Mouse (Mus musculus): ENCODE measurements around the gene Mycbp. TPM values are rescaled to one million over a fixed set of nuclear protein-coding genes. Genes with fewer than 3 reads are reported as not detected.
"Not testable (repeated sequence)": the region's sequence is repeated elsewhere in the genome, so short reads cannot be mapped to it uniquely, and the experiment has no call there.

Gene Mycbp
- polyA plus RNA-seq, 1 experiment from 2014 or later, result 64.5 TPM

- WGBS, result 1% methylated on average over 45 of the region's 49 CpGs
Observed at GRCm38 (mm10) chr4:123916748-123917547, 12.3 kb downstream of the Mycbp start, which contains the start of gene Rragc. TSS of gene Rragc (plus strand) at chr4:123917446.

GRCm38 (mm10) chr4:123917548-123918140 lies 13.0 kb downstream of the Mycbp start, which contains the start of gene 4930535I16Rik:
TSS of gene 4930535I16Rik (minus strand) at chr4:123918022.
- peaks cover 41% of the 10 kb centered on the region for H3K36me3 ChIP-seq
- H3K27me3 ChIP-seq (ENCODE audit: low read depth, poor library complexity, severe bottlenecking), result no peaks in the 10 kb centered on the region
- peaks cover 31% of the 10 kb centered on the region for H3K4me1 ChIP-seq
- H3K27ac ChIP-seq (replicated peaks), result peak within 1 kb of the TSS; percentile 96
- peak within 1 kb of the TSS; percentile 74 for H3K4me3 ChIP-seq
- WGBS, result under 1% methylated on average over 63 of the region's 63 CpGs
- no peaks in the 10 kb centered on the region for H3K9me3 ChIP-seq (replicated peaks)
- peak; percentile 46 for DNase-seq (ENCODE audit: low spot score)

More at GRCm38 (mm10) chr4:123916748-123917547, 12.3 kb downstream of the Mycbp start, which contains the start of gene Rragc:
- peak within 1 kb of the TSS; percentile 96 for H3K27ac ChIP-seq (replicated peaks)
- no peaks in the 10 kb centered on the region for H3K9me3 ChIP-seq (replicated peaks)
- H3K36me3 ChIP-seq, result peaks cover 41% of the 10 kb centered on the region
- peak; percentile 99 for DNase-seq (ENCODE audit: low spot score)
- H3K4me3 ChIP-seq, result peak within 1 kb of the TSS; percentile 74
- H3K4me1 ChIP-seq, result peaks cover 31% of the 10 kb centered on the region
- H3K27me3 ChIP-seq (ENCODE audit: low read depth, poor library complexity, severe bottlenecking), result no peaks in the 10 kb centered on the region

- peaks cover 31% of the 10 kb centered on the region for H3K4me1 ChIP-seq
- DNase-seq (ENCODE audit: low spot score), result no peak
- peak overlapping the region; percentile 74 for H3K4me3 ChIP-seq
- no peak overlapping the region for H3K27ac ChIP-seq (replicated peaks)
- no peaks in the 10 kb centered on the region for H3K9me3 ChIP-seq (replicated peaks)
- H3K36me3 ChIP-seq, result peaks cover 43% of the 10 kb centered on the region
- WGBS, result 67% methylated on average over 2 of the region's 2 CpGs
- H3K27me3 ChIP-seq (ENCODE audit: low read depth, poor library complexity, severe bottlenecking), result no peaks in the 10 kb centered on the region
Observed at GRCm38 (mm10) chr4:123918851-123919250, 14.2 kb downstream of the Mycbp start.

DNA sequence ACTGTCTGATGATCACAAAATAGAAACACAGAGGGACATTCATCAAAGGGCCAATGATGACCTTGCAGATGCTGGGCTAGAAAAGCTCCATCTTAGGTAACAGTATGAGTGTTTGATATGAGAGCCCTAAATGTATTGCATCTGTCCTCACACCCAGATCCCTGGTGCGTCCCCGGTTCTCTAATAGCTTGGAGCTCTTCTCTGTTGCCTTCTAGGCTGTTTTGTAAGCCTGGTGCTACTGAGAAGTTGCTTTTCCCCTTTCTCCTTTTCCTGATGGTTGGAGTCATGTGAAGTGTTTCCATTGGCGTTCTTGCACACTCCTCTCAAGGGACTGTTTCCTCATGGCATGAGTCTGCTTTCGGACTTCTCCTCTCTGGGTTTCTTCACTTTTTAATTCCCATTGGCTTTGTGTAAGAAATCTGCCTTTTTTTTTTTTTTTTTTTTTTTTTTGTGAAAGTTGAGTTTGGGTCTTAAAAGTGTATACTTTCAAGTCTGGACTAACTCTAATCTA lies 16.5 kb downstream of the Mycbp start:
- no peak for DNase-seq (ENCODE audit: low spot score)
- Histone ChIP-seq H3K36me3 (peaks cover 63% of the 10 kb centered on the region), H3K9me3 (replicated peaks) (no peaks in the 10 kb centered on the region), H3K27ac (replicated peaks) (no peak overlapping the region), H3K4me1 (peaks cover 24% of the 10 kb centered on the region), H3K27me3 (ENCODE audit: low read depth, poor library complexity, severe bottlenecking) (no peaks in the 10 kb centered on the region), H3K4me3 (no peak overlapping the region)
- WGBS, result 95% methylated on average over 4 of the region's 4 CpGs

- H3K4me3 ChIP-seq, result no peak overlapping the region
- H3K9me3 ChIP-seq (replicated peaks), result no peaks in the 10 kb centered on the region
- H3K27me3 ChIP-seq (ENCODE audit: low read depth, poor library complexity, severe bottlenecking), result no peaks in the 10 kb centered on the region
- H3K36me3 ChIP-seq, result peaks cover 100% of the 10 kb centered on the region
- DNase-seq (ENCODE audit: low spot score), result no peak
- H3K27ac ChIP-seq (replicated peaks), result no peak overlapping the region
- H3K4me1 ChIP-seq, result no peaks in the 10 kb centered on the region
Observed at GRCm38 (mm10) chr4:123927961-123928360, 23.3 kb downstream of the Mycbp start.

- 95% methylated on average over 4 of the region's 4 CpGs for WGBS
- H3K36me3 ChIP-seq, result peaks cover 98% of the 10 kb centered on the region
Observed at GRCm38 (mm10) chr4:123929994-123930393, 25.4 kb downstream of the Mycbp start.

GRCm38 (mm10) chr4:123934306-123934705 lies 29.7 kb downstream of the Mycbp start:
- WGBS, result 94% methylated on average over 4 of the region's 4 CpGs
- Histone ChIP-seq H3K4me3 (no peak overlapping the region), H3K27ac (replicated peaks) (no peak overlapping the region), H3K27me3 (ENCODE audit: low read depth, poor library complexity, severe bottlenecking) (no peaks in the 10 kb centered on the region), H3K9me3 (replicated peaks) (no peaks in the 10 kb centered on the region), H3K4me1 (no peaks in the 10 kb centered on the region), H3K36me3 (peaks cover 78% of the 10 kb centered on the region)
- DNase-seq (ENCODE audit: low spot score), result no peak

More at GRCm38 (mm10) chr4:123929994-123930393, 25.4 kb downstream of the Mycbp start:
- DNase-seq (ENCODE audit: low spot score), result no peak
- Histone ChIP-seq H3K4me3 (no peak overlapping the region), H3K4me1 (no peaks in the 10 kb centered on the region), H3K9me3 (replicated peaks) (no peaks in the 10 kb centered on the region), H3K27me3 (ENCODE audit: low read depth, poor library complexity, severe bottlenecking) (no peaks in the 10 kb centered on the region), H3K27ac (replicated peaks) (no peak overlapping the region)

GRCm38 (mm10) chr4:123936059-123936458 lies 31.4 kb downstream of the Mycbp start:
- Histone ChIP-seq H3K9me3 (replicated peaks) (no peaks in the 10 kb centered on the region), H3K27ac (replicated peaks) (no peak overlapping the region), H3K27me3 (ENCODE audit: low read depth, poor library complexity, severe bottlenecking) (no peaks in the 10 kb centered on the region), H3K4me1 (no peaks in the 10 kb centered on the region), H3K4me3 (no peak overlapping the region), H3K36me3 (peaks cover 61% of the 10 kb centered on the region)
- no peak for DNase-seq (ENCODE audit: low spot score)
- 92% methylated on average over 7 of the region's 7 CpGs for WGBS

DNA sequence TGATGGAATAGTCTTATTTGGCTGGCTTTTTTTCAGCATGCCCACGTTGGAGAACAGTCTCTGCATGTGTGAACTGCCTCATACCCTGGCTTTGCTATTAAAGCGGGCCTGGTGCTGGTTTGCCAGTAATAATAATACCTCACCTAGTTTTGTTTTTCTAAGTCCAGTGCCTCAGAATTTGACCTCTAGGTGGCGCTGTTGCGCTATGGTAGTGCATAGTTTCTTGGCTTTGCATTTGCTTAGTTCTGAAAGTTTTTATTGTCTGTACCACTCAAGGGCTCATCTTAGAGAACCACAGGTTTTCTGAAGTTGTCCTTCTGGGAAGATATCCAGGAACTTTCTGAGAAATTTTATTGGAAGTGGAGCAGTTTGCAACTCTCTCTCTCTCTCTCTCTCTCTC lies 35.2 kb downstream of the Mycbp start:
- no peaks in the 10 kb centered on the region for H3K4me1 ChIP-seq
- H3K9me3 ChIP-seq (replicated peaks), result no peaks in the 10 kb centered on the region
- no peak overlapping the region for H3K27ac ChIP-seq (replicated peaks)
- peaks cover 25% of the 10 kb centered on the region for H3K36me3 ChIP-seq
- H3K27me3 ChIP-seq (ENCODE audit: low read depth, poor library complexity, severe bottlenecking), result no peaks in the 10 kb centered on the region
- whole genome bisulfite sequencing, result 11% methylated on average over 4 of the region's 4 CpGs
- peak; percentile 79 for DNase-seq (ENCODE audit: low spot score)
- H3K4me3 ChIP-seq, result no peak overlapping the region

GRCm38 (mm10) chr4:123940878-123941277 lies 36.2 kb downstream of the Mycbp start:
- WGBS, result 84% methylated on average over 7 of the region's 7 CpGs
- peaks cover 15% of the 10 kb centered on the region for H3K36me3 ChIP-seq
- H3K4me1 ChIP-seq; H3K9me3 ChIP-seq (replicated peaks); DNase-seq (ENCODE audit: low spot score); H3K4me3 ChIP-seq; H3K27me3 ChIP-seq (ENCODE audit: low read depth, poor library complexity, severe bottlenecking); H3K27ac ChIP-seq (replicated peaks): not testable (repeated sequence)

GRCm38 (mm10) chr4:123946701-123947100 lies 42.1 kb downstream of the Mycbp start:
- Histone ChIP-seq H3K4me1 (no peaks in the 10 kb centered on the region), H3K4me3 (no peak overlapping the region), H3K27me3 (ENCODE audit: low read depth, poor library complexity, severe bottlenecking) (peaks cover 3% of the 10 kb centered on the region), H3K27ac (replicated peaks) (no peak overlapping the region), H3K36me3 (no peaks in the 10 kb centered on the region), H3K9me3 (replicated peaks) (no peaks in the 10 kb centered on the region)
- 91% methylated on average over 4 of the region's 4 CpGs for WGBS
- DNase-seq (ENCODE audit: low spot score), result no peak

- 68% methylated on average over 5 of the region's 5 CpGs for WGBS
- Histone ChIP-seq H3K4me3 (no peak overlapping the region), H3K27me3 (ENCODE audit: low read depth, poor library complexity, severe bottlenecking) (peaks cover 3% of the 10 kb centered on the region), H3K36me3 (no peaks in the 10 kb centered on the region), H3K9me3 (replicated peaks) (no peaks in the 10 kb centered on the region), H3K27ac (replicated peaks) (no peak overlapping the region), H3K4me1 (0 out of 2 replicates have a peak, but pooled peaks cover 3% of the 10 kb centered on the region)
- no peak for DNase-seq (ENCODE audit: low spot score)
Observed at GRCm38 (mm10) chr4:123947149-123947548, 42.5 kb downstream of the Mycbp start.

- Histone ChIP-seq H3K4me1 (0 out of 2 replicates have a peak, but pooled peaks cover 8% of the 10 kb centered on the region), H3K27me3 (ENCODE audit: low read depth, poor library complexity, severe bottlenecking) (peaks cover 3% of the 10 kb centered on the region), H3K36me3 (no peaks in the 10 kb centered on the region), H3K9me3 (replicated peaks) (no peaks in the 10 kb centered on the region), H3K4me3 (no peak overlapping the region), H3K27ac (replicated peaks) (no peak overlapping the region)
- DNase-seq (ENCODE audit: low spot score), result no peak
- WGBS, result 93% methylated on average over 6 of the region's 6 CpGs
Observed at GRCm38 (mm10) chr4:123948901-123949300, 44.3 kb downstream of the Mycbp start.
